Mouse (Mus musculus) frontal cortex, postnatal 36 days (tissue): ENCODE measurements around the gene Cadm1.

Experiments
- DNase-seq, 2 experiments: peaks; one replicate each; pipeline ENCODE4 v3.0.0; 2022; ENCODE audit warnings: low spot score in 2 of 2

Gene Cadm1

DNA sequence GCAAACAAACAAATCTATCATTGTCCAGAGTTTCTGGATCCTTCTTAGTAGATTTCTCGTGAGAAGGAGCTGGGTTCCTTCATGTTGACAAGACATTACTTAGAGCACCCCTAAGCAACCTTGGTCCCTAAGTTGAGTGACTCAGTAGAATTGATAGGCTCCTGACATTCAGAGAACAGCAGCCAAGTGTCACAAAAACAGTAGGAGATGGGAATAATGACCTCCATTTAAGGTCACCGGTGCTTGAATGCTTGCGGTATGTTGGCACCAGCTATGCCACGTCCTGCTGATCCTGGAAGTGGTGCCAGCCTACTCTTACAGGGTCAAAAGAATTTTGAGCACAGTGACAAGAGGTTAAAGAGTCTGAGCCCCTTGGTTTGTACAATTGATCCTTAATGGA is 139.2 kb downstream of the Cadm1 start:
- no peak for DNase-seq

DNA sequence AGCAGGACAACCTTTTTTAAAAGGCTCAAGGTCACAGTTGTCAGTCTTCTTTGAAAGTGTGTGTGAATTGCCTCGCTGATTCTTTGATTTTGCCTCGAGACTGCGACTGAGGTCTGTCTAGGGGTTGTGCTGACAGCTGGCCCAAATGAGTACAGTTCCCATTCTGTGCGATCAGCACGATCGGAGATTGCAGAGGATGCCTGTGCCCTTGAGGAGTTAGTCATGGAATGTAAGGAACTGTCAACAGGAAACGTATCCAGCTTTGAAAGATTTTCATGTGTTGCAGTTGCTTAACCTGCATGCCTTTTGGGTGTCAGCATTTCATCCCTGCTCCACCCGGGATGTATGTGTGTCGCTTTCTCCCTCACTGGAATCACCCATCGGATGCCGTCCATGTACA is 141.6 kb downstream of the Cadm1 start:
- no peak for DNase-seq

DNA sequence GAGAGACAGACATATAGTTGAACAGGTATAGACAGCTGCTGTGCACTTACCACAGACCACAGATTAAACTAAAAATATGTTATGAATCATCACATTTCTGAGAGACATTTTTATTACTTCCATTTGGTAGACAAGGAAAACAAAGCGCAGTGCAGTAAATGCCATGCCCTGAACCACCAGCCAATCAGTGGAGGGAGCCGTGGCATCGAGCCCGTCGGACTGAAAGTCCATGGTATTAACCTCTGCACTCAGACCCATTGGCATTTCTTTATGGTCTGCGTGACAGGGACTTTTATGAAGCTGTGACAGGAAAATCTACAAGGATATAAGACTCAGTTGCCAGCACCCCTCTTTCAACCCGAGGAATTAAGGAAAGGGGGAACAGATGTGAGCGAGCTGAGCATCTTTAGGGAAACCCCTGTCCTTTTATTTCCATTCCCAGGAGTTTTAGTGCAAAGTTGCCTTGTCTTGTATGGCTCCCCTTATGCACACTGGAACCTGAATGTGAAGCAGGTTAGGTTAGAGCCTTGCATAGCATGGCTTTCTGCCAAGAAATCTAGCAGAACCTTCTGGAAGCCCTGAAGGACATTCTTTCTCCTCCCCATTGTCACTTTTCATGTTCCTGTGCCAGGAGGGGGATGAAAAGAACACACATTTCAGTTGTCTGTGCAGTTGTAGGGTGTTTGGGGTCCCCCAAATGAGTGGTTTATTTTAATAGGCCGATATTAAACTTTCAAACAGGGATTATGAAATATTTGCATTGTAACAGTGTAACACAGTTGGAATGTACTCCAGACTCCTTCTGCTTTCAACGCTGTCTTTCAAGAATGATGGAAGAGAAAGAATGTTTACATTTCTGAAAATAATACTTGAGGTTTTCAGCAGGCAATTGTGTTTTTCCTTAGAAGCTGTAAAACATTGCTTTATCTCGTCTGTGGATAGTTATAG is 145.1 kb downstream of the Cadm1 start:
- no peak for DNase-seq

DNA sequence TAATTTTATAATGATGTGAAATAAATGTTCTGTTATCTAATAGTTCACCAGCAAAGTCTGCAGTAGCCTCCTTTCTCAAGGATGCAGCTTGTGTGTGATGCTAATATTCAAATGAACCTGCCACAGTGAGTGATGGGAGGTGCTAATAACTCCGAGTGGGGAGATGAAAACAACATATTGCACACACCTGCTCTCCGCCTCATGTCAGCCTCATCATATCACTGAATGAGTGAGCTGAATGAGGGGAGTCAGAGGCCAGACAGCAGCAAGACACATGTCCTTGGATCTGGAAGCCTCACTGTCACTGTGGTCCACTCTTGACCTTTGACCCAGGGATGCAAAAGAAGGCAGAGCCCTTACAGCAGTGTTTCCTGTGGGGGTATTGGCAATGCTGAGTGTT is 156.9 kb downstream of the Cadm1 start:
- DNase-seq = no peak

DNA sequence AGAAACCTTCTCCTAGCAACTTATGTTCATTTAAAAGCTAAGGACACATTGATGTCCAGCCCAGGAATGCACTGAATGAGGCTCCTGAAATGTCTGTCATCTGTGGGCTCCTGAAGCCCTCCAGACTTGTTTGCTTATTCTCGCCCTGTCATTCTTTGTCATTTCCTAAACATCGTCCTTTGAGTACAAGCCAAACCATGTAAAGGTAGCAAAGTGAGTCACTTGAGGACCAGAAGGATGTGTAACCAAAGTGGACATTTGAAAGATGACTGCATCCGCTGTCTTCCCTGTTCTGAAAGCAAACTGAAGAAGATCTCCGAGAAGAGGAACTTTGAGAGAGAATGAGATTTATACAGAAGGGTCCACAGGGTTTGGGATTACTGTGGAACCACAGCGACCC is 157.6 kb downstream of the Cadm1 start:
- no peak for DNase-seq

DNA sequence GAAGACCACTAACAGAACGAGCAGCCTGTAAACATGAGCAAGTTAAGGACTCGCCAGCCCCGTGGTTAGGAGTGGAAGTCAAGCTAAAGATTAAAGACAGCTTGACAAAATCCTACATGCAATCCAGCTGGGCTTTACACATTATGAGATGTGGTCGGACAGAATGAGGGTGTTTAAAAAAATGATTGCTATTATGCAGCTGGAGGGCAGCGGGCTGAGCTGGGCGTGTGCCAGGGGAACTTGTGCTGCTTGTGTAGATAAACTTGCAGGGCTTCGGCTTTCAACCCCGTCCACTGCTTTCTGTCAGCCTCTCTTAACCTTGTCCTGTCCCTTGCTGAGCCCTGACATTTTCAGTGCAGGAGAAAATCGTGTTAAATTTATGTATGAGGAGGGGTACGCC is 158.3 kb downstream of the Cadm1 start:
- DNase-seq = no peak

DNA sequence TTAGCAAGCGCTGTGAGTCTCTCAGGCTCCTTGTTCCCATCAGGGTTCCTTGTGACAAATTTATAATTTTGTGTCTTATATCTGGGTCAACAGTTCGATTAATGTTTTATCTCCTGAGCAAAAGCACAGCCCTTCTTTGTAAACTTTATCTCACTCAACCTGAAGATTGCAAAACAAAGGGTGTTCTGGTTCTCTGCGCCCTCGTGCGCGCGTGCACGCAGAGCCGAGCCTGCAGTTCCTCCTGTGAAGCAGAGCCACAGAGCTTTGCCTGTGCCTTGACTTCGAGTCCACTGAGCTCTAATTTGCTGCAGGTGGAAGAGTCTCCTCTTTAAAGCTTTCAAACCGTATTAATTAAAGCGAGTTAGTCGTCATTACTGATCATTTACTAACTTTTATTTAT is 162.9 kb downstream of the Cadm1 start:
- DNase-seq = no peak

DNA sequence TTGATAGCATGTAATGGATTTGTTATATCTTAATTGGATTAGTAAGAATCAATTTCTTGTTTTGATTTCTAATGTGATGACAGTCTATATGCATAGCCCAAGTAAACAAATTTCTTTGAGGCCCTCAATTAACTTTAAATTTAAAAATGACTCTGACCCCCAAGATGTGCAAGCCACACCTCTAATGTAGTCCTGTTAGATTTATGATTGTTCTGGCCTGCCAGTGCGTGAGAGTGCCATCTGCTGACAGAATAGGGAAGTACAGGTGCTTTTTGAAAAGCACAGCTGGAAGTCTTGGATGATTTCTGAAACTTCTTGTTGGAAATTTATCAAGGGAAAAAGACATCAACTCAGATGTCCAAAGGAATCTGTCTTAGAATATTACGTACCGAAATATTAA is 169.1 kb downstream of the Cadm1 start:
- DNase-seq = peak; percentile 61 to 79

DNA sequence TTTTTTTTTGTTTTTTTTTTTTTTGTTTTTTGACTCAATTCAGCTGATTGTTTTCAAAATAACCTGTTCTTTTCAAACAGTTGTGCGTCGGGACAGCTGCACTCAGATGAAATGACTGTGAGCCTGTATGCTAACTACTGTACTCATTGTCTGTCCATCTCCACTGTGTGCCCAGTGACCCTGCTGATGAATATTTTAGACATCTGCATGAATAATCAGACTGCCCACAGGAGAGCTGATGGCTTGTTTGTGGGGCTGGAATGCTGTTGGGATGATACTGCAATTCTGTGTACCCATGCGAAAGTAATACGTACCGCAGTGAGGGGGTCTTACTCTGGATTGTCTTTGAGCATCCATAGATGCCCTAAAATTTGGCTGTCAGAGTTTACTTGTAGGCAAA is 170.0 kb downstream of the Cadm1 start:
- no peak for DNase-seq

DNA sequence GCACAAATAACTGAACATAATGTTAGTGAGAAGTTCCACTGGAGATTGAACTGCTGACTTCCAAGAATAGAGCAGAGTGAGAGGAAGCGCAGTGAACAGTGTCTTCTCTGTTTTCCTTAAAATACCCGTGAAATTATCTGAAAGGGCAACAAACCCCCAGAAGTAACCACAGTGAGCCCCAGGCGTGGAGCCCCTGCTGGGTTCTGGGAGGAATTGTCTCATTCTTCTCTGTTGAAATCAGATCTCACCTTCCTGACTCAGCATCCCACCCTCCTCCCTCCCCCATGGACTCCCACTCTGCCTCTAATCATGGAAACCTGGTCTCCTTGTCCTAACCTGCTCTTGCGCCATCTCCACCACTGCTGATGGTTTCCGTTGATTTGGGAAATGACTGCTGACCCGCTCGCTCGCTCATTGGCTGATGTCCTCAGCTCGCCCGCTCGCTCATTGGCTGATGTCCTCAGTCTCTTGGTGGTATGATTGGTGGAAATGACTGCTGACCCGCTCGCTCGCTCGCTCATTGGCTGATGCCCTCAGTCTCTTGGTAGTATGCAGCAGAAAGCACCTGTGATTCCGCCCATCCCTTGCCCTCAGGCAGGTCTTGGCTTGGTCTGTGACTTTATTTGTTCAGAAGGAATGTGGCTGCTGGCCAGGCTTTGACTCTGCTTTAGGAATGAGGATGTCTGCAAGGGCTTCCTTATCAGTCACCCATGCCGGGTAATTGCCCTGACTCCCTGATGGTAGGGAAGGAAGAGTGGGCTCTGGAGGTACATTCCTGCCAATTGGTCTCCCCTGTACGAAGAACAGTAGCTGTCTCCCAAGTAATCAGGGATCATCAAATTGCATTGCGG is 173.3 kb downstream of the Cadm1 start:
- DNase-seq = no peak

DNA sequence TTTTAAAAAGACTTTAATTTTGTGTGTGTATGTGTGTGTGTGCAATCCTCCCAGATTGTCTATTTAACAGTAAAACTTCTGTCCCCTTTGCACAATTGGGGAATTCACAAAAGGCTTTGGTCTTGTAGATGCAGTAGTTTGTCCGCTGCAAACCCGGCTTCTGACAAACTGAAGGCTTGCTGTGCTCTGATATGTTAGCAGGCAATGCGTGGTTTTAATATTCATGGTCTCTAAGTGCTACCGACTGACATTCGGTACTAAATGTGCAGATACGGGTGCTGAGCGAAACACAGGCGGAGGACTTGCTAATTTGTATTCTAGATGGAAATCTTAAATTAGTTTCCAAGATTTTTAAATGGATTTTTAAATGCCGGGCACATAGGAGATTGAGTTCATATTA is 176.4 kb downstream of the Cadm1 start:
- DNase-seq = no peak

DNA sequence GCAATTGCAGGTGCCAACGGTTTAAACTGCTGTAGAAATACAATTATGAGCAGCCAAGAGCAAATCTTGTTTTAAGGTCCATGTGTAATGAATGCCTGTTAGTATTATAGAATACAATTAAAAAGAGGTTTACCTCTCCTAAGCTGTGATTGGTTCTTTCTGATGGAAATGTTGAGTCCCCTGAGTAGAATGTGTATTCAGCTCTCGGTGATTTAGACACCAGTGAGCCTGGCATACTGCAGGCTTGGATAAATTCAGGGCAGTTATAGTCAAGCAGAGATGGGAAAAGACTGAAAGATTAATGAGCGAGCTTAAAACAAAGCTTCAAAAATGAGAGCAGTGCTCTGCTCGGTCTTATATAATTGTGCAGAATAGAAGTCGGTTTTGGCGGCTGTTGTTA is 177.4 kb downstream of the Cadm1 start:
- DNase-seq = no peak

DNA sequence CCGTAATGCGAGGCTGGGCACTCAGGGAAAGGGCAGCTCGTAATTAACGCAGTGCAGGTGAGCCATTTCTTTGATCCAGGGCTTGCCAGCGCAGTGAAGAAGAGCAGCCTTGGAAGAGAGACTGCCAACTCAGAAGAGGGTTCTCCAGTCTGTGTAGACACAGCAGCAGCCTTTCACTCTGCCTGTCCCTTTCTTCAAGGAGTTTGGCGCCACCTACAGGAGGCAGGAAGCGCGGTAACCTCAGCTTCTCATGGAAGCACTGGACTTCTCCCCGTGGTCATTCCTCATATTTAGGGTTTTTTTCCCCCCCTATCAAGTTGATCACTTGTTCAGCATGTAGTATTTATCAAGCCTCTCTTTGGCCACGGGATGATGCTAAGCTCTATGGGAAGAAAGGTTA is 178.3 kb downstream of the Cadm1 start:
- peak; percentile 76 to 80 for DNase-seq

DNA sequence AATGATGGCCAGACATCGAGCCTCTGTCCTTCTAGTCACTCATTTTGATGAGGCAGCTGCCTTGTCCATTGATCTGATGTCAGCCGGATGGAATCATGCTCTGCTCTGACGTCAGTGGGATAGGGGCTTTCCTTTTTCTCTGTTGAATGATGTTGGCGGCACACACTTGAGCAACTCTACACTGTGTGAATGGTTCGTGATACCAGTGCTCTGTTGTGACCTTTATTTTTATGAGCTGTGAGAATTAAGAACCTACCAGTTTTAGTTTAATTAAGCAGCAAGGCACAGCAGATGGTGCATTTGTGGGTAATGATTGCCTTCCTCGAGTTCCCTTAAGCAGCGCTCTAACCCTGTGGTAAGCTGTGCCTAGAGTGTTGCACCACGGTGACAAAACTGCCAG is 181.0 kb downstream of the Cadm1 start:
- DNase-seq = no peak

DNA sequence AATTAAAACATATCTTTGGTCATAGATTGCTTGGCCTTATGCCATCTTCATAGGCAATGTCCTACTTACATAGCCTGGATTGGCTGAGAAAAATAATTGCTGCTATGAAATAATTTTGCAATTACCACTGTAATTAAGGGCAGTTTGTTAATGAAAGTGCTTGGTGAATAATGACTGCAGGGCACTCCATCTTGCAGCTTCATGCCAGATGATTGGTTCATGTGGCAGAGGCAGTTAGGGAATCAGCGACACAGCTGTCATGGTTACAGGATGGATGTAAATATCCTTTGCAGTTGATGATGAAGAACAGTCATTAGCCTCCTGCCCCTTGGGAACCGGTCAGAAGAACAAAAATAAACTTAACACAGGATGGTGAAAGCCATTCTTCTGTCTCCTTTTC is 184.6 kb downstream of the Cadm1 start:
- DNase-seq = no peak

DNA sequence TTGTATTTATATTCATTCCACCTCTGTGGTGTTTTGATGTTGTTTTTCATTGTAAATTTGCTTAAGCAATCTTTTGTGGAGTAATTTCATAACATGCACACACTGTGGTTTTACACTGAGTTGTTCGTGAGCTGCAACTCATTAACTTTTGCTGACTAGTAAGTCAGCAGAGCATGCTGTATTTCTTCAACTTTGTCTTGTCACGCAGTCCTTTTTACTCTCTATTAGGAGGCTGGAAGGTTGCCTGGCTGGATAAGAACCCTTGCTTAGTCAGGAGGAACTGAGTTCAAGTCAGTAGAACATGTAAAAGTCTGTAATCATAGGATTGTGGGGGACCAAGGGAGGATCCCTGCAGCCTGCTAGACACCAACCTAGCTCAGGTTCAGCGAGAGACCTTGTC is 185.4 kb downstream of the Cadm1 start:
- no peak for DNase-seq

DNA sequence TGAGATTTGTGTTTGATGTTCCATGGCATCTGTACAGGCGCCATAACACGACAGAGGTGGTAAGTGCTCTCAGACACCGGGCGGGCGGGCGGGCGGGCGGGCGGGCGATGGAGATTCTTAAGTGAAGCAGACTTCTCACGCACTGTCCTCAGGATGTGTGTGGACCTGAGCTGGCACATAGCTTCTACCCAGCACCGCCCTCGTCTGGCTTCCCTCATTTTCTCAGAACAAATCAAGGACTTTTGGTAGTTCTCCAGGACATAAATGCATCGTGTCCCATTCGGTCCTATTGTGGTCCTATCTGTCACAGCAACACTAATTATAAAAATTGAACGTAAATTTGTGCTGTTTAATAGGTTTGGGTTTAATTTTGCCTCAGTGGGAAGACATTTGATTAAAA is 186.9 kb downstream of the Cadm1 start:
- no peak for DNase-seq

DNA sequence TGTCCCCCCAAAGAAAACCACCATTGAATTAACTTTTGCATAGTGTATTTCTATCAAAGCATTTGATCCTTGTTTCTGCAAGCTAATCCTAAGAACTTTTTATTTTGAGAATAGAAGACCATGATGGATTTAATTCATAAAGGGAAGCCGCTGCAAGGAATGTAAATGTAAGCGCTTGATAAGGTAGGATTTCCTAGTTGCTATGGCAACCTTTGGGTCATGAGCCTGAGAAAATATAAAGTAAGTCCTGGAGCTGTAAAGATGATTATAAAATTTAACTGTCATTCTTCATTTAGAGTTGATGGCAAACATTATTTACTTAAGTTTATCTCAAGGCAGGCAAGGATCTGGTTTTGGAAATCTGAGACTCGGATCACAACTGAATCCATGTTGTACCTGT is 197.6 kb downstream of the Cadm1 start:
- no peak for DNase-seq

DNA sequence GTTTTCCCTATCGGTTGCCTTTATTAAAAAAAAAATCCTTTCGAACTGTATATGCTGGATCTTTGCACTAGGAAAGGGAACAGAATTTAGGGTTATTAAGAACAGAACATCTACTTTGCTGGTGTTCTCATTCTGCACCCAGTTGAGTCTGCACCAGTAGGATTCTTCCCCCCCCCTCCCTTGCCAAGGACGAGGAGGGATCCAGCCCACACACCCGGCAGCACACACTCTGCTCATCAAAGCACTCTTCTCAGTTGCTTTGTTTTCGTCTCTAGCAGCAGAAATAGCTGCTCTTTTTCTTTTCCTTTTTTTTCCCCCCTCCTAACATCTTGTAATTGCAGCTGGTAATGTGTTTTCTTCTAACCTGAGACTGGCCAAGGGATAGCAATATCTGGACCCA is 198.9 kb downstream of the Cadm1 start:
- peak in 1 of 2 experiments; percentile 59 for DNase-seq

DNA sequence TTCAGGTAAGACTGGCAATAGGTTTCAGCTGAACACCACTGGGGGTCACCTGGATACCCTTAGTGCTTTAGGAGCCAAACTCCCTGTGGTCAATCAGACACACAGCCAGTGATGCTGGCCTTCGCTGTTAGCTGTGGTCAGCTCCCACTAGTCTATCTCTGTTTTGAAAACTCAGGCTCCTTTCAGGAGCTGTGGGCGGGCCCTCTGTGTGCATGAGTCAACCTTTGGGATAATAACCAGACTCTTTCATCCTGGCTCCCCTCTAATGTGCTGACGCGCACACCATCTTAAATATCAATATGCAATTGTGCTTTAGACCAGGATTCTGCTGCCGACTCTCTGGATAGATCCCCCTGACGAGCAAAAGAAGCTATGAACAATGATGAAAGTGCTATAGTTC is 200.3 kb downstream of the Cadm1 start:
- DNase-seq = no peak

DNA sequence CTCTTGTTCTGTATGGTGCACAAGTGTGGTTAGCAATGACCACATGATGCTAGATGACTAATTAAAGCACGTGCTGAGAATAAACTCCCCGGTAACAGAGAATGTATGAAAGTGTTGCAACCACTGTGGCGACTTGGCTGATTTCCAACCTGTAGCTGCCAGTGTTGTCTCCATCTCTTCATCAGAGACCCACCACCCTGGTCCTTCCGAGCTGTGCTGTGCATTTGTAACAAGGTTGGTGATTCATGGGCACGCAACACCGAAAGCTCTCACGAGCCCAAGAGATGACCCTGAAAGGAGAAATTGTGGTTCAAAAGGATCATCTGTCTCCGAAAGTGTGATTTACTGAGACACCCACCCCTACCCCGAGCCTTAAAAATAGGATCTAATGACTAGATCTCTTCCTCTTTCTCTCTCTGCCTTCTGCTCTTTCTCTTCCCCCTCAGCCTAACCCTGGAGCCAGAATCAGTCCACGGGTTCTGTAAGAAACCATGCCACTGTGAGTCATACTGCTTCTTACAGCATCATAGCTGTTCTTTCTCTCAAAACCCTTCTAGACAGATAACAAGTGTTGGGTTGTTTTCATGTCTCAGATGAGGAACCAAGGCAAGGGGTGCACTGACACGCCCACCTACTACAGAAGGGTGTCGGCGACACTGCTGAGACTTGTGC is 203.9 kb downstream of the Cadm1 start:
- DNase-seq = no peak

DNA sequence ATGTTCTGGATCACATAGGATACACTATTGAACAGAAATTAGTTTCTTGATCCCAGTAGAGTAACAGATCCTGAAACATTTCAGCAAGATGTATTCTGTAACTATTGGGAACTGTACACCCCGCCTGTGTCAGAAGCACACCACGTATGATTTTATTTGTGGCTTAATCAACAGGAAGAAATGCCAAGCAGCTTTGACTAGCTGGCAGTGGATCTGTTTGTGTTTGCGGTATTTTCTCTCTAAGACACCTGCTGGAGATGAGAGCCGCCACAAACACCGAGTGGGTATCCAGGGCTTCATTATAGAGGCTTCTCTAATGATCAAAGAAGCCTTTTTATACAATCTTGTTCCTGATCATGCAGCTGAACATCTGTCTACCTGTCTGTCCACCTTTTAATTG is 204.9 kb downstream of the Cadm1 start:
- no peak for DNase-seq
